Mouse (Mus musculus) right cerebral cortex, postnatal 36 days (tissue): ENCODE results near the gene Slamf8.

Source experiments
- DNase-seq, 2 experiments: peaks; one replicate each; pipeline ENCODE4 v3.0.0; 2022; ENCODE audit warnings: low spot score in 2 of 2, mixed read lengths in 1 of 2

The Slamf8 gene

DNA sequence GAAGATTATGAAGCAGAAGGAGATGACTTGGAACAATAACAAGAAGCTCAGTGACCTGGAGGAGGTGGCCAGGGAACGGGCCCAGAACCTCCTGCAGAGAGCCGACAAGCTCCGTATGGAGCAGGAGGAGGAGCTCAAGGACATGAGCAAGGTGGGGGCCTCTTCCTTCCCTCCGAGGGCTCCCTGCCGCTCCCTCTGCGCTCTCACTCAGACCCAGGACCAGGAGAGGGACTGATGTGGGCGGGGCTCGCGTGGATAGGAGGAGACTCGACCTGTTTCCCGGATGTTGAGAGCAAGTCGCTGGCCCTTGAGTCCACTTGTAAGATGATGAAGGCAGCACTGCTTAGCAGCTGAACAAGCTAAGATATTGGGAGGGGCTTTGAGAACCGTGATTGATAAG, 57.8 kb downstream of the Slamf8 start:
- no peak for DNase-seq
